Mouse (Mus musculus) MEL (cell line): ENCODE results near the gene Tsacc.

Source experiments
- CHD1 ChIP-seq: IDR thresholded peaks from 2 replicates; pipeline ENCODE4 v1.6.1; 2012; ENCODE audit warnings: low read depth, mild to moderate bottlenecking, inconsistent platforms, low read length, improper control_type of control experiment
- CTCF ChIP-seq, 3 experiments: IDR thresholded peaks in 2 of 3; conservative IDR thresholded peaks in 1 of 3; 2 replicates each; pipeline ENCODE4 v1.5.1; 2011 to 2012; ENCODE audit warnings: low read length in 3 of 3, low read depth in 2 of 3, mild to moderate bottlenecking in 2 of 3, improper control_type of control experiment in 1 of 3, inconsistent platforms in 1 of 3, mixed read lengths in 1 of 3, moderate library complexity in 1 of 3; ENCODE audit not compliant: control insufficient read depth in 1 of 3, insufficient read depth in 1 of 3, poor library complexity in 1 of 3, severe bottlenecking in 1 of 3
- GATA1 ChIP-seq: IDR thresholded peaks from 2 replicates; pipeline ENCODE4 v1.6.1; 2011; ENCODE audit warnings: low read depth, low read length, improper control_type of control experiment
- POLR2A ChIP-seq, 2 experiments: IDR thresholded peaks; 2 replicates each; pipeline ENCODE4 v1.6.1; 2011 to 2012; ENCODE audit warnings: low read length in 2 of 2, mild to moderate bottlenecking in 2 of 2, control low read depth in 1 of 2, improper control_type of control experiment in 1 of 2, low read depth in 1 of 2, moderate library complexity in 1 of 2; ENCODE audit not compliant: control insufficient read depth in 1 of 2, insufficient read depth in 1 of 2, poor library complexity in 1 of 2
- POLR2AphosphoS2 ChIP-seq: IDR thresholded peaks from 2 replicates; pipeline ENCODE4 v1.6.1; 2011; ENCODE audit warnings: low read length, improper control_type of control experiment

DNA sequence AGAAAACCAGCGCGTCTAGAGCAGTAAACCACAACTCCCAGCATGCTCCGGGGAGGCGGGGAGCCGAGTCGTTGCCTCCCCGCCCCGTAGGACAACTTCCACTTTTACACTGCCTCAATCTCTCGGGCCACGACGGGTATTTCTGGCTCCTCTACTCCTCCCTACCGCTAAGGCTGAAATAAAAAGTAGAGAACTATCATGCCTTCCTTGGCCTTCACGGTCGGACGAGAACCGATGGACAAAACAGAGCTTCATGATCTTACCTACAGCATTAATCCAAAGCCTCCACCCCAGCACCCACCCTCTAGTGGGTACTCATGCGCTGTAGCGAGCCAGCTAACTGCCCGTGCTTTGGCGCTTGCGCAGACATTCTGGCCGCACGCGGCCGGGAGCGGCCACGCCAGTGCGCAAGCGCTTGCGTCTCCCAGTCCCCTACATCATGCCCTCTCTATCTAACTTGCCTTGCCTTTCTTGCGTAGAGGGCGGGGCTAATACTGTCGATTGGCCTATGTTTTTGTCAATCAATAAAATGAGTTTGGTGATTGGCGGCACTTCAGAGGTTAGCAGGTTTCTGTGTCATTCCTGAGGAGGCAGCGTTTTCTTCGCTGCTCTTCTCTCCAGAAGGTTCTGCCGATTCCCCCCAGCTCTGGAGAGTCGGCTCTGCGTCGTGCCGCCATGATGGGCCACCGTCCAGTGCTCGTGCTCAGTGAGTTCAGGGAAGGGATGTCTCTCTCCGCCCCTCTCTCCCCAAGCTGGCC is at the start of gene Tsacc, which contains the start of gene Cct3:
- peak; percentile 92 to 97 for TF ChIP-seq POLR2A (IDR thresholded peaks at IDR 0.05; ENCODE audit: control insufficient read depth in 1 of 2, insufficient read depth in 1 of 2, low read depth in 1 of 2, low read length in 2 of 2, poor library complexity in 1 of 2)
- TF ChIP-seq CHD1, result peak; percentile 18; the same call in 1 of the 2 replicates
- no peak for TF ChIP-seq GATA1
- TF ChIP-seq CTCF (IDR thresholded peaks at IDR 0.05 in 2 of 3, conservative IDR thresholded peaks at IDR 0.05 in 1 of 3; ENCODE audit: control insufficient read depth in 1 of 3, insufficient read depth in 1 of 3, low read depth in 2 of 3, low read length in 3 of 3, poor library complexity in 1 of 3, severe bottlenecking in 1 of 3), result no peak
- TF ChIP-seq POLR2AphosphoS2, result peak; percentile 98
